ENCODE assay signal across 15 mouse cellular contexts in genomic region chr12:51024057-51024743, GRCm38 (mm10).
DNase-seq lines count a peak whose midpoint lies in the region; ATAC-seq and TF ChIP-seq lines count a peak whose summit lies in the region.
"Had no signal": no experiment of that assay in that cellular context is flagged by ENCODE, and none has a peak within 500 bp of the region (broad histone marks: within the 10 kb centered on the region; RNA-seq: fewer than 3 reads in every experiment).

No protein-coding gene starts in this region.

- TF ChIP-seq CTCF in kidney, postnatal 0 days (IDR thresholded peaks at IDR 0.05; ENCODE audit: low read depth): no peak
- TF ChIP-seq CTCF in forebrain, postnatal 0 days (IDR thresholded peaks at IDR 0.05; ENCODE audit: low read depth): no peak

- no peak overlapping the region for H3K27ac ChIP-seq in embryonic facial prominence, embryonic 11.5 days (replicated peaks; ENCODE audit: low read depth, low read length)
- H3K27ac ChIP-seq in embryonic facial prominence, embryonic 10.5 days (replicated peaks): no peak overlapping the region
- H3K27ac ChIP-seq in kidney, postnatal 0 days: no peak overlapping the region
- H3K27ac ChIP-seq in forebrain, postnatal 0 days (ENCODE audit: low read depth, low read length): no peak overlapping the region
- no peak overlapping the region for H3K27ac ChIP-seq in midbrain, embryonic 15.5 days
- H3K27ac ChIP-seq: liver, embryonic 14.5 days had no signal

- no peaks in the 10 kb centered on the region for H3K9me3 ChIP-seq in embryonic facial prominence, embryonic 11.5 days (replicated peaks; ENCODE audit: control insufficient read depth, low read length)
- H3K9me3 ChIP-seq in embryonic facial prominence, embryonic 10.5 days: no peaks in the 10 kb centered on the region
- H3K9me3 ChIP-seq in kidney, postnatal 0 days (replicated peaks; ENCODE audit: low read length): no peaks in the 10 kb centered on the region
- no peaks in the 10 kb centered on the region for H3K9me3 ChIP-seq in forebrain, postnatal 0 days (ENCODE audit: low read length)
- no peaks in the 10 kb centered on the region for H3K9me3 ChIP-seq in midbrain, embryonic 15.5 days

- H3K4me2 ChIP-seq in embryonic facial prominence, embryonic 11.5 days (ENCODE audit: low read depth, low read length): no peak overlapping the region
- no peak overlapping the region for H3K4me2 ChIP-seq in kidney, postnatal 0 days (ENCODE audit: low read length)
- no peak overlapping the region for H3K4me2 ChIP-seq in forebrain, postnatal 0 days (ENCODE audit: low read depth)
- H3K4me2 ChIP-seq in midbrain, embryonic 15.5 days: no peak overlapping the region

- no peak overlapping the region for H3K9ac ChIP-seq in embryonic facial prominence, embryonic 11.5 days (replicated peaks; ENCODE audit: low read length)
- no peak overlapping the region for H3K9ac ChIP-seq in kidney, postnatal 0 days (ENCODE audit: low read depth, low read length)
- H3K9ac ChIP-seq in forebrain, postnatal 0 days: no peak overlapping the region
- H3K9ac ChIP-seq in midbrain, embryonic 15.5 days: no peak overlapping the region
- H3K9ac ChIP-seq: liver, embryonic 14.5 days had no signal

- intact Hi-C loops in gastrocnemius, postnatal 14 days (cut with DNase I; ENCODE audit: low total_unique reads): no loop called here

- no peaks in the 10 kb centered on the region for H3K36me3 ChIP-seq in embryonic facial prominence, embryonic 11.5 days (replicated peaks; ENCODE audit: control insufficient read depth, insufficient read depth, low read depth, low read length)
- H3K36me3 ChIP-seq in embryonic facial prominence, embryonic 10.5 days (replicated peaks): no peaks in the 10 kb centered on the region
- no peaks in the 10 kb centered on the region for H3K36me3 ChIP-seq in kidney, postnatal 0 days (ENCODE audit: insufficient read depth, low read length)
- no peaks in the 10 kb centered on the region for H3K36me3 ChIP-seq in forebrain, postnatal 0 days (ENCODE audit: insufficient read depth)
- H3K36me3 ChIP-seq in midbrain, embryonic 15.5 days (replicated peaks): no peaks in the 10 kb centered on the region

- no peaks in the 10 kb centered on the region for H3K4me1 ChIP-seq in embryonic facial prominence, embryonic 11.5 days (ENCODE audit: control insufficient read depth, insufficient read depth, low read length)
- H3K4me1 ChIP-seq in embryonic facial prominence, embryonic 10.5 days: 0 out of 2 replicates have a peak, but pooled peaks cover 6% of the 10 kb centered on the region
- no peaks in the 10 kb centered on the region for H3K4me1 ChIP-seq in kidney, postnatal 0 days (replicated peaks; ENCODE audit: insufficient read depth, low read length)
- H3K4me1 ChIP-seq in forebrain, postnatal 0 days (ENCODE audit: insufficient read depth): peaks cover 10% of the 10 kb centered on the region
- peaks cover 7% of the 10 kb centered on the region for H3K4me1 ChIP-seq in midbrain, embryonic 15.5 days
- H3K4me1 ChIP-seq: megakaryocyte, embryonic 14.5 days had no signal

- no peak overlapping the region for H3K4me3 ChIP-seq in embryonic facial prominence, embryonic 11.5 days (ENCODE audit: low read depth, low read length)
- no peak overlapping the region for H3K4me3 ChIP-seq in embryonic facial prominence, embryonic 10.5 days
- no peak overlapping the region for H3K4me3 ChIP-seq in kidney, postnatal 0 days (replicated peaks; ENCODE audit: low read depth, low read length)
- no peak overlapping the region for H3K4me3 ChIP-seq in forebrain, postnatal 0 days (ENCODE audit: low read depth, low read length)
- H3K4me3 ChIP-seq in midbrain, embryonic 15.5 days: no peak overlapping the region
- H3K4me3 ChIP-seq: megakaryocyte, embryonic 14.5 days had no signal

- ATAC-seq in embryonic facial prominence, embryonic 11.5 days (replicated peaks; ENCODE audit: insufficient number of reproducible peaks, low FRiP score, low TSS enrichment, low read depth): peak; percentile 62
- ATAC-seq in kidney, postnatal 0 days (replicated peaks; ENCODE audit: low FRiP score, low read depth): peak; percentile 29
- ATAC-seq in forebrain, postnatal 0 days: peak; percentile 27; the same call in 1 of the 2 replicates
- peak; percentile 53 for ATAC-seq in midbrain, embryonic 15.5 days (replicated peaks)

- 98% methylated on average over 3 of the region's 3 CpGs for WGBS in embryonic facial prominence, embryonic 11.5 days
- 92% methylated on average over 3 of the region's 3 CpGs for WGBS in embryonic facial prominence, embryonic 10.5 days
- WGBS in kidney, postnatal 0 days: 88% methylated on average over 3 of the region's 3 CpGs
- WGBS in forebrain, postnatal 0 days: 95% methylated on average over 3 of the region's 3 CpGs
- WGBS in midbrain, embryonic 15.5 days: 100% methylated on average over 3 of the region's 3 CpGs

- H3K27me3 ChIP-seq in embryonic facial prominence, embryonic 11.5 days (ENCODE audit: control insufficient read depth, insufficient read depth, low read length): no peaks in the 10 kb centered on the region
- no peaks in the 10 kb centered on the region for H3K27me3 ChIP-seq in embryonic facial prominence, embryonic 10.5 days (replicated peaks; ENCODE audit: low read depth, poor library complexity, severe bottlenecking)
- H3K27me3 ChIP-seq in kidney, postnatal 0 days (ENCODE audit: insufficient read depth, low read length): no peaks in the 10 kb centered on the region
- H3K27me3 ChIP-seq in forebrain, postnatal 0 days (ENCODE audit: insufficient read depth, low read length): no peaks in the 10 kb centered on the region
- no peaks in the 10 kb centered on the region for H3K27me3 ChIP-seq in midbrain, embryonic 15.5 days (replicated peaks)
- H3K27me3 ChIP-seq: megakaryocyte, embryonic 14.5 days had no signal

- DNase-seq in embryonic facial prominence, embryonic 11.5 days (ENCODE audit: low spot score): no peak
- no peak for DNase-seq in embryonic facial prominence, embryonic 10.5 days (ENCODE audit: low spot score)
- DNase-seq in kidney, postnatal 0 days (ENCODE audit: low spot score): no peak
- DNase-seq in kidney, adult 8-10 months: no peak
- no peak for DNase-seq in forebrain, postnatal 0 days
- DNase-seq in adrenal gland, adult 8-10 months: no peak
- DNase-seq in gastrocnemius, postnatal 14 days: no peak
- DNase-seq: adrenal gland, postnatal 10 days; heart, postnatal 4 days; layer of hippocampus, adult 9-11 months; right cerebral cortex, adult 18-20 months; thymus, postnatal 14 days had no signal
